Mouse (Mus musculus) embryonic facial prominence, embryonic 15.5 days (tissue): ENCODE data around the gene Gm29133. TPM values are rescaled to one million over a fixed set of nuclear protein-coding genes. Genes with fewer than 3 reads are reported as not detected.

Source experiments
- ATAC-seq: fragments of 200-750 bp; cut with Nextera tagmentation; 2 replicates; pipeline ENCODE4 v1.8.0; 2017; ENCODE audit warnings: low read depth, moderate TSS enrichment; ENCODE audit not compliant: insufficient number of reproducible peaks, low FRiP score, low TSS enrichment
- H3K27ac ChIP-seq: fragments of 300-500 bp; sonication (generic); replicated peaks from 2 replicates; pipeline ENCODE4 v1.5.1; 2015; ENCODE audit warnings: mild to moderate bottlenecking, inconsistent platforms
- H3K27me3 ChIP-seq: fragments of 300-500 bp; sonication (generic); 2 replicates; pipeline ENCODE4 v1.6.1; 2015; ENCODE audit warnings: inconsistent platforms
- H3K36me3 ChIP-seq: fragments of 300-500 bp; sonication (generic); 2 replicates; pipeline ENCODE4 v1.6.1; 2015; ENCODE audit warnings: mild to moderate bottlenecking, inconsistent platforms
- H3K4me1 ChIP-seq: fragments of 300-500 bp; sonication (generic); 2 replicates; pipeline ENCODE4 v1.6.1; 2015; ENCODE audit warnings: inconsistent platforms
- H3K4me2 ChIP-seq: fragments of 300-500 bp; sonication (generic); replicated peaks from 2 replicates; pipeline ENCODE4 v1.6.1; 2015; ENCODE audit warnings: mild to moderate bottlenecking, inconsistent platforms
- H3K4me3 ChIP-seq: fragments of 300-500 bp; sonication (generic); replicated peaks from 2 replicates; pipeline ENCODE4 v1.5.1; 2015; ENCODE audit warnings: mild to moderate bottlenecking, inconsistent platforms
- H3K9ac ChIP-seq: fragments of 300-500 bp; sonication (generic); 2 replicates; pipeline ENCODE4 v1.6.1; 2015; ENCODE audit warnings: inconsistent platforms
- H3K9me3 ChIP-seq: fragments of 300-500 bp; sonication (generic); replicated peaks from 2 replicates; pipeline ENCODE4 v1.6.1; 2016; ENCODE audit warnings: inconsistent platforms
- WGBS: fragments of 180-500 bp; shearing (Covaris S2); methylation state at CpG from one replicate; pipeline ENCODE4 v1.1.7; 2015; 5-methylcytosine and 5-hydroxymethylcytosine counted together
- polyA plus RNA-seq: library from polyadenylated mRNA; unstranded; fragments of >200 nt; fragmentation: Nextera tagmentation; extraction: Ambion mirVana; gene quantifications from 2 replicates; pipeline ENCODE4 v1.2.1, GENCODE M21; 2015

Gm29133 gene
- not detected in 2 replicates for polyA plus RNA-seq

GRCm38 (mm10) chr3:75747897-75748296, at the start of gene Gm29133:
Gene Gm29133 (plus strand): TSS chr3:75748197.
- no peak for ATAC-seq

DNA sequence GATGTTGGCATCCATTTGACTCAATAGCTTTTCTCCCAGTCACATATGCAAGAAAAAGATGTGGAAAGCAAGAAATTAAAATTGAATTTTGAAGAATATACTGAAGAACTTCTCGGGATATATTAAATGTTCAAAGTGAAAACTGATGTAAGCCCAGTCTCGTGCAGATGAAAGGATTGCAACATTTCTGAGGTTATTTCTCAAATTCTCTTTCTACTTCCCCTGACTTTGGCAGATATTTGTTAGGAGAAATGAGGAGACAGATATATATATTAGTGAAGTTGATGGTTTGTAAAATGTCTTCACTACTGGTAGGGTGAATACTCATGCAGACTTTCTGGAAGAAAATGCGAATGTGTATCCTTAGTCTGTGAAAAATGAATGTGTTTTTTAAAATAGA, 48.9 kb upstream of the Gm29133 start:
- no peaks in the 10 kb centered on the region for H3K4me1 ChIP-seq
- WGBS = 79% methylated on average over 3 of the region's 3 CpGs
- H3K4me2 ChIP-seq = no peak overlapping the region
- H3K9me3 ChIP-seq = no peaks in the 10 kb centered on the region
- H3K9ac ChIP-seq = no peak overlapping the region
- no peaks in the 10 kb centered on the region for H3K36me3 ChIP-seq
- no peak overlapping the region for H3K27ac ChIP-seq
- H3K27me3 ChIP-seq = no peaks in the 10 kb centered on the region
- no peak for ATAC-seq
- H3K4me3 ChIP-seq = no peak overlapping the region

More at GRCm38 (mm10) chr3:75747897-75748296, at the start of gene Gm29133:
- Histone ChIP-seq H3K4me2 (no peak within 1 kb of the TSS), H3K27me3 (no peaks in the 10 kb centered on the region), H3K4me1 (no peaks in the 10 kb centered on the region), H3K27ac (no peak within 1 kb of the TSS), H3K36me3 (no peaks in the 10 kb centered on the region), H3K9ac (no peak within 1 kb of the TSS), H3K9me3 (no peaks in the 10 kb centered on the region), H3K4me3 (no peak within 1 kb of the TSS)
- WGBS = 46% methylated on average over 5 of the region's 5 CpGs

- no peak overlapping the region for H3K9ac ChIP-seq
- no peaks in the 10 kb centered on the region for H3K27me3 ChIP-seq
- WGBS = 79% methylated on average over 3 of the region's 3 CpGs
- no peak overlapping the region for H3K27ac ChIP-seq
- no peaks in the 10 kb centered on the region for H3K36me3 ChIP-seq
- H3K4me2 ChIP-seq = no peak overlapping the region
- no peaks in the 10 kb centered on the region for H3K4me1 ChIP-seq
- no peaks in the 10 kb centered on the region for H3K9me3 ChIP-seq
- ATAC-seq = no peak
- no peak overlapping the region for H3K4me3 ChIP-seq
Observed at GRCm38 (mm10) chr3:75701336-75701735, 46.7 kb upstream of the Gm29133 start.

DNA sequence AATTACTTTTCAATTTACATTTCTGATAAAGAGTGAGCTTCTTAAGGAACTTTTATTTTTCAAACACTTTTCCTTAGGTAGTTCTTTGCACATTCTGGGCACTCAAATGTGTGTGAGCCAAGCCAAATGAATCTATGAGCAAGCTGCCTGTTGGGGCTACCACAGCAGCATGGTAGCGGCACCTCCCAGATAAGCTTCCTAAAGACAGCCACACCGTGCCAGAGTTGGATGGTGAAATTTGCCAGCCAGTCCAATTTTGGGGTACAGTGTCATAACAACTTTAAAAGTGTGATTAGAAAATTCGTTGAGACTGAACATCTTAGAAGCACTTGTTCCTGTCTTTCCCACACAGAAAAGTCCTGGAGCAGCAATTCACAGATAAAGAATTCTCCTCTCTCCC, 41.5 kb upstream of the Gm29133 start:
- Histone ChIP-seq H3K4me3 (no peak overlapping the region), H3K36me3 (no peaks in the 10 kb centered on the region), H3K9me3 (no peaks in the 10 kb centered on the region), H3K9ac (no peak overlapping the region), H3K27me3 (no peaks in the 10 kb centered on the region), H3K27ac (no peak overlapping the region), H3K4me1 (no peaks in the 10 kb centered on the region), H3K4me2 (no peak overlapping the region)
- WGBS = 71% methylated on average over 3 of the region's 3 CpGs
- no peak for ATAC-seq

DNA sequence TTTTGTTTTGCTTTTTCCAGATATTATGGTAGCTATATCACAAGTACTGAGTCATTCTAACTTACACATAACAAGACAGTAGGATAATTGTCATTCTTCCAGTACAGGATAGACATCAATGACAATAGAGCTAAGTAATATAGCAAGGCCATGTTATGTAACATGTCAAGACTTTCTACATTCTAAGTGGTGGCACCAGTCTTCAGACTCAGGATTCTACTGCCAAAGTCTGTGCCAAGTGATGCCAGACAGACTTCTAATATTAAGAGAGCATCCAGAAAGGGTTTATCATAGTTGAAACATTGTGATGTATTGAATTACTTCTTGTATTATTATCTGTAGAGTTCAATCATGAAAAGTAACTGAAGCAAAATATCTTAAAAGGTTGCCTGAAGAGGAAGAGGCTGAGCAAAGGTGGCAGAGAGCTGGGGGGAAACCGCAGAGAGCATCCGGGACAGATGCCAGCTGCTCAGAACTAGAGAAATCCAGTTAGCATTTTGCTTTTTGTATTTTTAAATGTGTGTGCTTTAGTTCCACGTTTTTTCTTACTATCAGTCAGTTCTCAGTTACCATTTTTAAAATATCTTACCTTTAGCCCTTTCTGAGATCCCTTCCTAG, 34.2 kb upstream of the Gm29133 start:
- WGBS = 65% methylated on average over 3 of the region's 3 CpGs
- no peak overlapping the region for H3K4me3 ChIP-seq
- H3K9me3 ChIP-seq = no peaks in the 10 kb centered on the region
- H3K36me3 ChIP-seq = no peaks in the 10 kb centered on the region
- no peaks in the 10 kb centered on the region for H3K4me1 ChIP-seq
- H3K4me2 ChIP-seq = no peak overlapping the region
- no peaks in the 10 kb centered on the region for H3K27me3 ChIP-seq
- no peak for ATAC-seq
- H3K27ac ChIP-seq = no peak overlapping the region
- H3K9ac ChIP-seq = no peak overlapping the region

DNA sequence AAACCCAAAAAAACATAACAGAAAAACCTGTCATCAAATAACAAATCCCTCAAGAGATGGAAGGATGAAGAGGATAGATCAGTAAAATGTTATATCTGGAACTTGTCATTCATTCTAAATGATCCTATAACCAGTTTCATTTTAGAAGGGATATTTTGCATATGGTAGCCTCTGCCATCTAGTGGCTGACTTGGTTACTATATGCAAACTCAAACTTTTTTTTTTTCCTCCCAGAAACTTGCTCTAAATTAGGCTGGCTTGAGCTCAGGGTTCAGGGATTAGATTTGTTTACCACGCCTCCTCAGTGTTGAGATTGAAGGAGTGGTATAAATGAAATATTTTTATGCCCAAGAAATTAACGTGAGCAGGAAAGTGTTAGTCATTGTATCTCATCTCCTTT, 27.3 kb upstream of the Gm29133 start:
- 14% methylated on average over 2 of the region's 2 CpGs for WGBS
- no peaks in the 10 kb centered on the region for H3K9me3 ChIP-seq
- no peaks in the 10 kb centered on the region for H3K4me1 ChIP-seq
- H3K27me3 ChIP-seq = no peaks in the 10 kb centered on the region
- no peak overlapping the region for H3K4me3 ChIP-seq
- ATAC-seq = no peak
- H3K36me3 ChIP-seq = no peaks in the 10 kb centered on the region
- H3K27ac ChIP-seq = no peak overlapping the region
- no peak overlapping the region for H3K4me2 ChIP-seq
- no peak overlapping the region for H3K9ac ChIP-seq

- Histone ChIP-seq H3K27me3 (no peaks in the 10 kb centered on the region), H3K36me3 (no peaks in the 10 kb centered on the region), H3K9me3 (no peaks in the 10 kb centered on the region), H3K4me1 (no peaks in the 10 kb centered on the region), H3K4me3 (no peak overlapping the region), H3K9ac (no peak overlapping the region), H3K4me2 (no peak overlapping the region), H3K27ac (no peak overlapping the region)
- ATAC-seq = no peak
- 69% methylated on average over 3 of the region's 3 CpGs for WGBS
Observed at GRCm38 (mm10) chr3:75730982-75731600, 16.9 kb upstream of the Gm29133 start.

GRCm38 (mm10) chr3:75743664-75744437, 4.1 kb upstream of the Gm29133 start:
- H3K27me3 ChIP-seq = no peaks in the 10 kb centered on the region
- H3K36me3 ChIP-seq = no peaks in the 10 kb centered on the region
- H3K27ac ChIP-seq = no peak overlapping the region
- H3K4me3 ChIP-seq = no peak overlapping the region
- no peaks in the 10 kb centered on the region for H3K9me3 ChIP-seq
- no peaks in the 10 kb centered on the region for H3K4me1 ChIP-seq
- WGBS = 77% methylated on average over 4 of the region's 4 CpGs
- H3K4me2 ChIP-seq = no peak overlapping the region
- no peak overlapping the region for H3K9ac ChIP-seq
- no peak for ATAC-seq

DNA sequence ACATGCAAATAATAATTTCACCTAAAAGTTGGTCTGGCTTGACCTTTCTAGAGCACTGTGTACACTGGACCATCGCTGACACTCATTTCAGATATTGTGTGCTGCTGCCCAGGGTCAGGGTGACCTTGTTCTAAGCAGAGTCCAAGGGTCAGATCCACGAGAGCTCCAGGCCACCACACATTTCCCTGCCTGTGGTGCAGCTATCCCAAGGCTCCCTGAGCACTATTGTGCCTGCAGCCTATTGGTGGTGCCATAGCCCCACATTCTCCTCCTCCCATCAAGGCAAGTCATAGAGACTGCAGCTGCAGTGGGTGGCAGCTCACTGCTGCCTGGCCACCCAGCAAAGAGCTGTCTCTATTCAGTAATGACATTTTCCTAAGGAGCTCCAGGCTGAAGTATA, 2.7 kb upstream of the Gm29133 start:
- ATAC-seq = no peak
- no peaks in the 10 kb centered on the region for H3K27me3 ChIP-seq
- H3K4me2 ChIP-seq = no peak overlapping the region
- H3K36me3 ChIP-seq = no peaks in the 10 kb centered on the region
- no peaks in the 10 kb centered on the region for H3K4me1 ChIP-seq
- no peak overlapping the region for H3K27ac ChIP-seq
- no peak overlapping the region for H3K9ac ChIP-seq
- 62% methylated on average over 2 of the region's 2 CpGs for WGBS
- no peak overlapping the region for H3K4me3 ChIP-seq
- no peaks in the 10 kb centered on the region for H3K9me3 ChIP-seq

- no peak for ATAC-seq
- no peaks in the 10 kb centered on the region for H3K36me3 ChIP-seq
- H3K27me3 ChIP-seq = no peaks in the 10 kb centered on the region
- H3K4me3 ChIP-seq = no peak overlapping the region
- no peak overlapping the region for H3K4me2 ChIP-seq
- no peaks in the 10 kb centered on the region for H3K9me3 ChIP-seq
- 51% methylated on average over 2 of the region's 2 CpGs for WGBS
- H3K27ac ChIP-seq = no peak overlapping the region
- H3K4me1 ChIP-seq = no peaks in the 10 kb centered on the region
- H3K9ac ChIP-seq = no peak overlapping the region
Observed at GRCm38 (mm10) chr3:75763351-75763750, 15.4 kb downstream of the Gm29133 start.

DNA sequence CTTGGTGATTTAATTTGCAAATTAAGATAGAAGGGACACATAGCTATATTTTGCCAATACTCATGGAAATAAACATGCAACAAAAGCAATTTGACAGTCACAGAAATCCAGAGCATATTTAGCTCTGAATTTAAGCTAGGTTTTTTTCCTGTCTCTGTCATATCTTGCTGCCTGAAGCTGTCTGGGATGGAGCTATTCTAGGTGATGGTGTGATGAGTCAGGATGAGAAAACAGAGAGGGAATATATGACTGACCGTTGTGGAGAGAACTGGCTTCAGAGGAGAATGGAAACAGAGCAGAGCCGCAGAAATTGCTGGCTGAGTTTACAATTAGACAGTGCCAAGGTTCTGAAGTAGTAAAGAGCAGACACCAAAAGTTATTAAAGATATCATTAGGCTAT, 26.3 kb downstream of the Gm29133 start:
- ATAC-seq = no peak
- Histone ChIP-seq H3K4me3 (no peak overlapping the region), H3K4me2 (no peak overlapping the region), H3K27ac (no peak overlapping the region), H3K9ac (no peak overlapping the region), H3K36me3 (no peaks in the 10 kb centered on the region), H3K4me1 (no peaks in the 10 kb centered on the region), H3K9me3 (no peaks in the 10 kb centered on the region), H3K27me3 (no peaks in the 10 kb centered on the region)
- 77% methylated on average over 2 of the region's 2 CpGs for WGBS
